Mouse (Mus musculus): ENCODE data around the gene Gm20878. TPM values are rescaled to one million over a fixed set of nuclear protein-coding genes. Genes with fewer than 3 reads are reported as not detected.

The Gm20878 gene
- polyA plus RNA-seq (2015; fragmentation: Illumina TruSeq; extraction: RNeasy Lipid Tissue Mini Kit (QIAGEN cat#74804); ENCODE audit: insufficient read depth, low read depth, low replicate concordance): not detected

DNA sequence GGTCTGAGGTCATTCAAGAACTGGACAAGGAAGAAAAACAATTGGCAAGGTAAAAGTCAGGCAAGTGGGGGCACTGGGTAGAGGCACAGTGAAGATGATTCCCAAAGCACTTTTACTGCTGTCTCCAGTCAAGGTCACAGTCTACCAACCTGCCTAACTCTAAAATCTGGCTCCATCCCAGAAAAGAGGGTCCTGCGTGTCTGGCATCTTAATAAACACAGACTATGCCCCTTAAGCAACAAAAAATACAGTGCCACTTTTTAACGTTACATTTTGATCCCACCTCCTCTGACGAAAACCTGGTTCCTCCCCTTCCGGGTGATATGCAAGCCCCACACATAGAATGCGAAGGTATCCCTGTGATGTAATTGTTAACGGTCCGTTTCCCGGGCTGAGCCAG lies at the start of gene Gm20878:
Gm20878 (plus strand) TSS at position 301 of the 400 bp plus-strand sequence.

GRCm38 (mm10) chr4:41903310-41903709 lies 38.1 kb upstream of the Gm20878 start, which contains the start of gene Gm21541:
Gene Gm21541, plus strand, starts transcription at chr4:41903610.

DNA sequence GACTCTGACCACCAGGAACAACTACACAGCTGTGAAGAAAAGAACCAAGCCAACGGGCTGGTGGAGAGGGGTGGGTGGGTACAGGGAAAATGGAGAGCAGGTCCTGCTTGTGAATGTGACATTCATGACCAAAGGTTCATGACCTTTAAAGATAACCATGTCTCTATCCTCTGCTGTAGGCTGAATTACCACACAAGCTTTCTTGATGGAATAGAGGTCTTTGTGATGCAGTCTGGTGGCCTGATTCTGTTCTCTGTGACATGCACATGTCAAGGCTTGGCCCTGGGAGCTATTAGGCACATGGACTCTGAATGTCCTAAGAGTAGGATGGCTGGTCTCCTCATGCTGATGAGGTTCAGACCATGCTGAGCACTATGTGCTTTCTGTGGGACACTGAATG lies 24.4 kb downstream of the Gm20878 start, which contains the start of gene Fam205a4:
Fam205a4 (plus strand) TSS at position 301 of the 400 bp plus-strand sequence.

Other genes starting within 250 kb of the Gm20878 start
- gene Cntfr, start 244.5 kb upstream of the Gm20878 start, polyA plus RNA-seq (2015; fragmentation: Illumina TruSeq; extraction: RNeasy Lipid Tissue Mini Kit (QIAGEN cat#74804); ENCODE audit: insufficient read depth, low read depth, low replicate concordance): 2.7 TPM
- 70.9 TPM for gene Il11ra1, start 241.6 kb upstream of the Gm20878 start, polyA plus RNA-seq (2015; fragmentation: Illumina TruSeq; extraction: RNeasy Lipid Tissue Mini Kit (QIAGEN cat#74804); ENCODE audit: insufficient read depth, low read depth, low replicate concordance)
- gene Rpp25l, start 228.0 kb upstream of the Gm20878 start, polyA plus RNA-seq (2015; fragmentation: Illumina TruSeq; extraction: RNeasy Lipid Tissue Mini Kit (QIAGEN cat#74804); ENCODE audit: insufficient read depth, low read depth, low replicate concordance): 14.3 TPM
- 13.2 TPM for gene Dctn3, start 218.4 kb upstream of the Gm20878 start, polyA plus RNA-seq (2015; fragmentation: Illumina TruSeq; extraction: RNeasy Lipid Tissue Mini Kit (QIAGEN cat#74804); ENCODE audit: insufficient read depth, low read depth, low replicate concordance)
- not detected for gene Arid3c, start 210.4 kb upstream of the Gm20878 start, polyA plus RNA-seq (2015; fragmentation: Illumina TruSeq; extraction: RNeasy Lipid Tissue Mini Kit (QIAGEN cat#74804); ENCODE audit: insufficient read depth, low read depth, low replicate concordance)
- gene Galt, start 186.3 kb upstream of the Gm20878 start, polyA plus RNA-seq (2015; fragmentation: Illumina TruSeq; extraction: RNeasy Lipid Tissue Mini Kit (QIAGEN cat#74804); ENCODE audit: insufficient read depth, low read depth, low replicate concordance): 16.1 TPM
- gene Sigmar1, start 185.4 kb upstream of the Gm20878 start, polyA plus RNA-seq (2015; fragmentation: Illumina TruSeq; extraction: RNeasy Lipid Tissue Mini Kit (QIAGEN cat#74804); ENCODE audit: insufficient read depth, low read depth, low replicate concordance): 12.5 TPM
- 9.6 TPM for gene Ccl27a, start 167.3 kb upstream of the Gm20878 start, polyA plus RNA-seq (2015; fragmentation: Illumina TruSeq; extraction: RNeasy Lipid Tissue Mini Kit (QIAGEN cat#74804); ENCODE audit: insufficient read depth, low read depth, low replicate concordance)
- not detected for gene Gm21541, start 38.0 kb upstream of the Gm20878 start, polyA plus RNA-seq (2015; fragmentation: Illumina TruSeq; extraction: RNeasy Lipid Tissue Mini Kit (QIAGEN cat#74804); ENCODE audit: insufficient read depth, low read depth, low replicate concordance)
- gene Fam205a4, start 24.5 kb downstream of the Gm20878 start, polyA plus RNA-seq (2015; fragmentation: Illumina TruSeq; extraction: RNeasy Lipid Tissue Mini Kit (QIAGEN cat#74804); ENCODE audit: insufficient read depth, low read depth, low replicate concordance): 0.24 TPM
- not detected for gene Gm21093, start 93.2 kb downstream of the Gm20878 start, polyA plus RNA-seq (2015; fragmentation: Illumina TruSeq; extraction: RNeasy Lipid Tissue Mini Kit (QIAGEN cat#74804); ENCODE audit: insufficient read depth, low read depth, low replicate concordance)
- gene Gm3893, start 149.6 kb downstream of the Gm20878 start, polyA plus RNA-seq (2015; fragmentation: Illumina TruSeq; extraction: RNeasy Lipid Tissue Mini Kit (QIAGEN cat#74804); ENCODE audit: insufficient read depth, low read depth, low replicate concordance): not detected
- gene Gm13304, start 173.2 kb downstream of the Gm20878 start, polyA plus RNA-seq (2015; fragmentation: Illumina TruSeq; extraction: RNeasy Lipid Tissue Mini Kit (QIAGEN cat#74804); ENCODE audit: insufficient read depth, low read depth, low replicate concordance): not detected
- not detected for gene Gm13306, start 211.9 kb downstream of the Gm20878 start, polyA plus RNA-seq (2015; fragmentation: Illumina TruSeq; extraction: RNeasy Lipid Tissue Mini Kit (QIAGEN cat#74804); ENCODE audit: insufficient read depth, low read depth, low replicate concordance)
- not detected for gene Gm13305, start 227.0 kb downstream of the Gm20878 start, polyA plus RNA-seq (2015; fragmentation: Illumina TruSeq; extraction: RNeasy Lipid Tissue Mini Kit (QIAGEN cat#74804); ENCODE audit: insufficient read depth, low read depth, low replicate concordance)

Data from pancreas, adult 10 weeks (tissue).